ENCODE assay signal across 26 mouse cellular contexts in genomic region chr14:30299946-30300345, GRCm38 (mm10).
A peak's percentile ranks its signal among the peaks of the same experiment; 100 is the strongest.
DNase-seq lines count a peak whose midpoint lies in the region; ATAC-seq and TF ChIP-seq lines count a peak whose summit lies in the region.
"Had no signal": no experiment of that assay in that cellular context is flagged by ENCODE, and none has a peak within 500 bp of the region (broad histone marks: within the 10 kb centered on the region; RNA-seq: fewer than 3 reads in every experiment).

No protein-coding gene starts in this region.

- H3K4me3 ChIP-seq in forebrain, postnatal 0 days (ENCODE audit: low read depth, low read length) = no peak overlapping the region
- H3K4me3 ChIP-seq in forebrain, embryonic 16.5 days (replicated peaks; ENCODE audit: low read length) = no peak overlapping the region
- H3K4me3 ChIP-seq in intestine, embryonic 14.5 days (ENCODE audit: low read depth, low read length) = no peak overlapping the region
- no peak overlapping the region for H3K4me3 ChIP-seq in intestine, postnatal 0 days (ENCODE audit: low read depth, low read length)
- H3K4me3 ChIP-seq: embryonic facial prominence, embryonic 12.5 days; embryonic facial prominence, embryonic 15.5 days; forebrain, embryonic 12.5 days; gastrocnemius, adult 2 months; heart, embryonic 10.5 days; hindbrain, embryonic 12.5 days; hindbrain, embryonic 15.5 days; intestine, embryonic 15.5 days had no signal

- no peak for TF ChIP-seq CTCF in forebrain, postnatal 0 days (IDR thresholded peaks at IDR 0.05; ENCODE audit: low read depth)
- TF ChIP-seq CTCF in intestine, postnatal 0 days (IDR thresholded peaks at IDR 0.05; ENCODE audit: low read depth) = no peak

- H3K27me3 ChIP-seq in forebrain, postnatal 0 days (ENCODE audit: insufficient read depth, low read length) = no peaks in the 10 kb centered on the region
- no peaks in the 10 kb centered on the region for H3K27me3 ChIP-seq in forebrain, embryonic 16.5 days (replicated peaks; ENCODE audit: control insufficient read depth, insufficient read depth, low read length)
- no peaks in the 10 kb centered on the region for H3K27me3 ChIP-seq in intestine, embryonic 14.5 days (replicated peaks; ENCODE audit: control insufficient read depth, insufficient read depth, low read length)
- H3K27me3 ChIP-seq in intestine, postnatal 0 days (replicated peaks; ENCODE audit: control insufficient read depth, insufficient read depth, low read length) = no peaks in the 10 kb centered on the region
- H3K27me3 ChIP-seq: CH12.LX; embryonic facial prominence, embryonic 12.5 days; embryonic facial prominence, embryonic 15.5 days; forebrain, embryonic 12.5 days; hindbrain, embryonic 12.5 days; hindbrain, embryonic 15.5 days; intestine, embryonic 15.5 days had no signal

- no peak overlapping the region for H3K9ac ChIP-seq in forebrain, postnatal 0 days
- no peak overlapping the region for H3K9ac ChIP-seq in forebrain, embryonic 16.5 days (replicated peaks; ENCODE audit: low read depth, low read length)
- no peak overlapping the region for H3K9ac ChIP-seq in intestine, embryonic 14.5 days (ENCODE audit: low read length)
- H3K9ac ChIP-seq in intestine, postnatal 0 days (ENCODE audit: low read depth, low read length) = no peak overlapping the region
- H3K9ac ChIP-seq: embryonic facial prominence, embryonic 12.5 days; embryonic facial prominence, embryonic 15.5 days; forebrain, embryonic 12.5 days; hindbrain, embryonic 12.5 days; hindbrain, embryonic 15.5 days; intestine, embryonic 15.5 days had no signal

- DNase-seq in forebrain, postnatal 0 days = peak; percentile 48
- peak; percentile 28 for DNase-seq in intestine, embryonic 14.5 days (ENCODE audit: low spot score)
- peak; percentile 58 for DNase-seq in retina, postnatal 1 day
- no peak for DNase-seq in layer of hippocampus, postnatal 25 days (ENCODE audit: extremely low spot score in 1 of 2, low spot score in 1 of 2)
- DNase-seq: adrenal gland, postnatal 10 days; adrenal gland, postnatal 36 days; B cell, adult 2 months; cerebellum, adult 11 months; cerebellum, adult 2 months; cerebellum, adult 9-11 months; gastrocnemius, adult 2 months; gastrocnemius, postnatal 14 days; heart, adult 18-20 months; kidney, adult 18-20 months had no signal

- H3K36me3 ChIP-seq in forebrain, postnatal 0 days (ENCODE audit: insufficient read depth) = no peaks in the 10 kb centered on the region
- no peaks in the 10 kb centered on the region for H3K36me3 ChIP-seq in forebrain, embryonic 16.5 days (ENCODE audit: control insufficient read depth, insufficient read depth)
- peaks cover 3% of the 10 kb centered on the region; the same call in 1 of the 2 replicates for H3K36me3 ChIP-seq in intestine, embryonic 14.5 days (ENCODE audit: control insufficient read depth, insufficient read depth, low read length)
- H3K36me3 ChIP-seq in intestine, postnatal 0 days (ENCODE audit: control insufficient read depth, insufficient read depth) = no peaks in the 10 kb centered on the region
- H3K36me3 ChIP-seq: embryonic facial prominence, embryonic 15.5 days; forebrain, embryonic 12.5 days; G1E; heart, embryonic 10.5 days; hindbrain, embryonic 12.5 days; hindbrain, embryonic 15.5 days; intestine, embryonic 15.5 days had no signal

- H3K27ac ChIP-seq in forebrain, postnatal 0 days (ENCODE audit: low read depth, low read length) = peak overlapping the region; percentile 30; the same call in 1 of the 2 replicates
- H3K27ac ChIP-seq in forebrain, embryonic 16.5 days (ENCODE audit: low read length) = no peak overlapping the region
- no peak overlapping the region for H3K27ac ChIP-seq in intestine, embryonic 14.5 days (ENCODE audit: low read depth)
- H3K27ac ChIP-seq in intestine, postnatal 0 days (ENCODE audit: low read depth, low read length) = no peak overlapping the region
- H3K27ac ChIP-seq: embryonic facial prominence, embryonic 12.5 days; embryonic facial prominence, embryonic 15.5 days; forebrain, embryonic 12.5 days; gastrocnemius, adult 2 months; heart, embryonic 10.5 days; hindbrain, embryonic 12.5 days; hindbrain, embryonic 15.5 days; intestine, embryonic 15.5 days had no signal

- ATAC-seq in forebrain, postnatal 0 days = peak; percentile 36; the same call in 1 of the 2 replicates
- no peak for ATAC-seq in forebrain, embryonic 16.5 days
- ATAC-seq in intestine, embryonic 14.5 days (replicated peaks; ENCODE audit: low FRiP score, low TSS enrichment, low read depth) = no peak
- ATAC-seq in intestine, postnatal 0 days = no peak
- ATAC-seq: intestine, embryonic 15.5 days; Patski had no signal

- no peaks in the 10 kb centered on the region; the same call in 1 of the 2 replicates for H3K4me1 ChIP-seq in forebrain, postnatal 0 days (ENCODE audit: insufficient read depth)
- H3K4me1 ChIP-seq in forebrain, embryonic 16.5 days (replicated peaks; ENCODE audit: control insufficient read depth, insufficient read depth, low read length) = 0 out of 2 replicates have a peak, but pooled peaks cover 2% of the 10 kb centered on the region
- no peaks in the 10 kb centered on the region for H3K4me1 ChIP-seq in intestine, embryonic 14.5 days (replicated peaks; ENCODE audit: control insufficient read depth, insufficient read depth, low read length)
- no peaks in the 10 kb centered on the region for H3K4me1 ChIP-seq in intestine, postnatal 0 days (replicated peaks; ENCODE audit: control insufficient read depth, insufficient read depth, low read length)
- H3K4me1 ChIP-seq: embryonic facial prominence, embryonic 12.5 days; hindbrain, embryonic 12.5 days; intestine, embryonic 15.5 days had no signal

- 46% methylated on average over 7 of the region's 7 CpGs for WGBS in forebrain, postnatal 0 days
- 45% methylated on average over 7 of the region's 7 CpGs for WGBS in forebrain, embryonic 16.5 days
- WGBS in intestine, embryonic 14.5 days = 81% methylated on average over 7 of the region's 7 CpGs
- 86% methylated on average over 7 of the region's 7 CpGs for WGBS in intestine, postnatal 0 days

- H3K4me2 ChIP-seq in forebrain, postnatal 0 days (ENCODE audit: low read depth) = no peak overlapping the region
- no peak overlapping the region for H3K4me2 ChIP-seq in forebrain, embryonic 16.5 days (ENCODE audit: low read length)
- H3K4me2 ChIP-seq in intestine, embryonic 14.5 days (ENCODE audit: low read length) = no peak overlapping the region
- no peak overlapping the region for H3K4me2 ChIP-seq in intestine, postnatal 0 days (replicated peaks; ENCODE audit: low read depth)
- H3K4me2 ChIP-seq: embryonic facial prominence, embryonic 12.5 days; embryonic facial prominence, embryonic 15.5 days; forebrain, embryonic 12.5 days; hindbrain, embryonic 12.5 days; hindbrain, embryonic 15.5 days; intestine, embryonic 15.5 days had no signal

- H3K9me3 ChIP-seq in forebrain, postnatal 0 days (ENCODE audit: low read length) = no peaks in the 10 kb centered on the region
- H3K9me3 ChIP-seq in forebrain, embryonic 16.5 days (ENCODE audit: control insufficient read depth, low read length) = no peaks in the 10 kb centered on the region
- H3K9me3 ChIP-seq in intestine, embryonic 14.5 days (ENCODE audit: control insufficient read depth, low read length) = no peaks in the 10 kb centered on the region
- no peaks in the 10 kb centered on the region for H3K9me3 ChIP-seq in intestine, postnatal 0 days (ENCODE audit: control insufficient read depth)
- H3K9me3 ChIP-seq: embryonic facial prominence, embryonic 12.5 days; embryonic facial prominence, embryonic 15.5 days; forebrain, embryonic 12.5 days; G1E; heart, embryonic 10.5 days; hindbrain, embryonic 12.5 days; hindbrain, embryonic 15.5 days; intestine, embryonic 15.5 days had no signal

Comparison
In these comparisons a context has a peak if more than half of its experiments do, and no peak if none do; other contexts are left out.
1. DNase-seq: peak in forebrain, postnatal 0 days (single experiment), intestine, embryonic 14.5 days (single experiment) and retina, postnatal 1 day (single experiment); none in layer of hippocampus, postnatal 25 days (0 of 2).